Mouse (Mus musculus) bone marrow macrophage, adult 2 months (primary cell): ENCODE measurements at regions not wholly inside any gene's neighbourhood (a gene's known extent, or its start where the extent isn't known, plus 50 kb on each side); places are given as distances from the start of the nearest gene placed in this dataset.

Experiments
- H3K27ac ChIP-seq: 2 replicates; pipeline ENCODE4 v1.5.1; 2012; ENCODE audit warnings: low read depth, low read length; ENCODE audit not compliant: insufficient read depth
- H3K4me1 ChIP-seq: 2 replicates; pipeline ENCODE4 v1.6.1; 2012; ENCODE audit warnings: low read length; ENCODE audit not compliant: control insufficient read depth, insufficient read depth
- H3K4me3 ChIP-seq: 2 replicates; pipeline ENCODE4 v1.5.1; 2012; ENCODE audit warnings: mild to moderate bottlenecking, low read length, moderate library complexity; ENCODE audit not compliant: insufficient read depth
- CTCF ChIP-seq: IDR thresholded peaks from 2 replicates; pipeline ENCODE4 v1.5.1; 2012; ENCODE audit warnings: low read depth, mild to moderate bottlenecking, low read length, moderate library complexity
- POLR2A ChIP-seq: IDR thresholded peaks from 2 replicates; pipeline ENCODE4 v1.6.1; 2012; ENCODE audit warnings: mild to moderate bottlenecking, low read depth, low read length, borderline replicate concordance

GRCm38 (mm10) chr8:46408886-46409285 lies 62.0 kb upstream of the Acsl1 start:
- no peaks in the 10 kb centered on the region for H3K4me1 ChIP-seq
- TF ChIP-seq POLR2A, result no peak
- no peak overlapping the region for H3K27ac ChIP-seq
- H3K4me3 ChIP-seq, result no peak overlapping the region

DNA sequence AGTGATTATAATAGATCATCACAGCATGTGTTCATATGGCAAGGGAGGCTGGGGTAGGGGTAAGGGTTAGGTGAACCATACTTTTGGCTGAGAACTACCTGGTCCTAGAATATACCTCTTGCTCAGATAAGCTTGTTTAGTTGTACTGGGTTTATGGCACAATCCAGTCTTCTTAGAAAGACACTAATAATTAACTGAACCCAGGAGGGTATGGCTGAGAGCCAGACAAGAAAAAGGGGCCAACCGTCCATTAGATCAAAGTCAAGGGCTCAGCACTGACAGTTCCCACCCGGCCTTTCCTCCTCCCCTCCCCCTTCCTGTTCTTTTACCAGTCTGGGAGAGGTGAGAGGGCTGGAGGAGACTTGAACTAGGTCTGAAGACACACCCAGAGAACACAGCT lies 61.5 kb upstream of the Acsl1 start:
- Histone ChIP-seq H3K4me1 (no peaks in the 10 kb centered on the region), H3K4me3 (no peak overlapping the region), H3K27ac (no peak overlapping the region)
- TF ChIP-seq POLR2A (no peak), CTCF (no peak)

GRCm38 (mm10) chr8:46411877-46412625 lies 58.8 kb upstream of the Acsl1 start:
- H3K4me1 ChIP-seq, result no peaks in the 10 kb centered on the region
- no peak for TF ChIP-seq POLR2A
- no peak for TF ChIP-seq CTCF
- H3K27ac ChIP-seq, result no peak overlapping the region
- no peak overlapping the region for H3K4me3 ChIP-seq

GRCm38 (mm10) chr8:46413349-46414024 lies 57.4 kb upstream of the Acsl1 start:
- no peak for TF ChIP-seq POLR2A
- no peak for TF ChIP-seq CTCF
- Histone ChIP-seq H3K4me3 (no peak overlapping the region), H3K27ac (no peak overlapping the region)

GRCm38 (mm10) chr8:46414874-46415273 lies 56.0 kb upstream of the Acsl1 start:
- Histone ChIP-seq H3K27ac (no peak overlapping the region), H3K4me3 (no peak overlapping the region), H3K4me1 (no peaks in the 10 kb centered on the region)
- no peak for TF ChIP-seq POLR2A
- TF ChIP-seq CTCF, result no peak

More at GRCm38 (mm10) chr8:46413349-46414024, 57.4 kb upstream of the Acsl1 start:
- no peaks in the 10 kb centered on the region for H3K4me1 ChIP-seq

- TF ChIP-seq CTCF (no peak), POLR2A (no peak)
- no peak overlapping the region for H3K27ac ChIP-seq
- no peak overlapping the region for H3K4me3 ChIP-seq
- peaks cover 8% of the 10 kb centered on the region for H3K4me1 ChIP-seq
Measured at GRCm38 (mm10) chr8:46419402-46419801, 51.4 kb upstream of the Acsl1 start.

DNA sequence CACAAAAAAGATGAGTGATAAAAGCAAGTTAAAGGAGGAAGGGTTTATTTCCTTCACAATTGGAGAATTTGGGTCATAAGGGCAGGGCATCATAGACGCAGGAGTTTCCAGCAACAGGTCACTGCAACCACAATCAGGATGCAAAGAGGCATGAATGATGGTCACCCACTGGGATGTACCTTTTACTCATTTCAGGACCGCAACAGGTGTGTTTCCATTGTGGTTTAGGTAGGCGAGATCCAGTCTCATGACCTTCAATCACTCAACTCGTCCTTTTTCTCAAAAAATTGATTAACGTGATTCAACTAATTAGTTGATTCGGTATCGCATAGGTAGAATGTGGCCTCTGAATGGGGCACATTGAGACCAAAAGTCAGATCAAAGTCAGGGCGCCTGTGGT lies 50.4 kb upstream of the Acsl1 start:
- Histone ChIP-seq H3K27ac (no peak overlapping the region), H3K4me1 (peaks cover 8% of the 10 kb centered on the region), H3K4me3 (no peak overlapping the region)
- TF ChIP-seq CTCF, result no peak
- no peak for TF ChIP-seq POLR2A
